Mouse (Mus musculus) heart, postnatal 25 days (tissue): ENCODE data around the gene Cir1. TPM values are rescaled to one million over a fixed set of nuclear protein-coding genes. Genes with fewer than 3 reads are reported as not detected.

Experiments used
- DNase-seq: peaks from one replicate; pipeline ENCODE4 v3.0.0; 2022; ENCODE audit warnings: low spot score
- intact Hi-C: fragments of 180-260 bp; cut with DNase I; formaldehyde crosslinking; loops from one replicate; pipeline ENCODE4 v1.15.1; 2025
- total RNA-seq, 2 experiments: library from RNA; stranded (reverse); gene quantifications; 2 replicates each; pipeline ENCODE4 v1.2.3; 2021

Gene Cir1
- total RNA-seq, 2 experiments from 2014 or later, result 13.4 to 14.7 TPM

DNA sequence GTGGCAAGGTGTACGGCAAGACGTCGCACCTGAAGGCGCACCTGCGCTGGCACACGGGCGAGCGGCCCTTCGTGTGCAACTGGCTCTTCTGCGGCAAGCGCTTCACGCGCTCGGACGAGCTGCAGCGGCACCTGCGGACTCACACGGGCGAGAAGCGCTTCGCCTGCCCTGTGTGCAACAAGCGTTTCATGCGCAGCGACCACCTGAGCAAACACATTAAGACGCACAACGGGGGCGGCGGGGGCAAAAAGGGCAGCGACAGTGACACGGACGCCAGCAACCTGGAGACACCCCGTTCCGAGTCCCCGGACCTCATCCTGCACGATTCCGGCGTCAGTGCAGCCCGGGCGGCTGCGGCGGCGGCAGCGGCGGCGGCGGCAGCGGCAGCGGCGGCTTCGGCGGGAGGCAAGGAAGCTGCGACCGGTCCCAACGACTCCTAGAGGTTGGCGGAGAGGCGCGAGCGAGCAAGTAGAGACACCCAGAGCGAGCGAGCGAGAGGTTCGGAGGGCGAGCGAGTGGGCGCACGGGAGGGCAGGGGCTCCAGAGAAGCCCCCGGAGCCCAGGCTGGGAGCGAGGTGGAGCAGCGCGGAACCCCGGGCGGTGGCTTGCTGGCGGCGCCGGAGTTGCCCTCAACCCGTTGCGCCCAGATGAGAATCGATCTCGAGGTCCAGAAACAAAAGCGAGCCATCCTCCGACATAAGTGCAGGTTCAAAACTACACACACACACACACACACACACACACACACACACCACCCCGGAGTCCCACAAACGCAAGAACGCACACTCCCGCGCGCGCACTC is 38.2 kb downstream of the Cir1 start:
- no peak for DNase-seq
- intact Hi-C loops, result loop anchor here (5.0 to 10.0 kb wide), 5 partner anchors 300 to 1737 kb away; partner anchors contain the start of genes Hoxd13 and Pdk1

DNA sequence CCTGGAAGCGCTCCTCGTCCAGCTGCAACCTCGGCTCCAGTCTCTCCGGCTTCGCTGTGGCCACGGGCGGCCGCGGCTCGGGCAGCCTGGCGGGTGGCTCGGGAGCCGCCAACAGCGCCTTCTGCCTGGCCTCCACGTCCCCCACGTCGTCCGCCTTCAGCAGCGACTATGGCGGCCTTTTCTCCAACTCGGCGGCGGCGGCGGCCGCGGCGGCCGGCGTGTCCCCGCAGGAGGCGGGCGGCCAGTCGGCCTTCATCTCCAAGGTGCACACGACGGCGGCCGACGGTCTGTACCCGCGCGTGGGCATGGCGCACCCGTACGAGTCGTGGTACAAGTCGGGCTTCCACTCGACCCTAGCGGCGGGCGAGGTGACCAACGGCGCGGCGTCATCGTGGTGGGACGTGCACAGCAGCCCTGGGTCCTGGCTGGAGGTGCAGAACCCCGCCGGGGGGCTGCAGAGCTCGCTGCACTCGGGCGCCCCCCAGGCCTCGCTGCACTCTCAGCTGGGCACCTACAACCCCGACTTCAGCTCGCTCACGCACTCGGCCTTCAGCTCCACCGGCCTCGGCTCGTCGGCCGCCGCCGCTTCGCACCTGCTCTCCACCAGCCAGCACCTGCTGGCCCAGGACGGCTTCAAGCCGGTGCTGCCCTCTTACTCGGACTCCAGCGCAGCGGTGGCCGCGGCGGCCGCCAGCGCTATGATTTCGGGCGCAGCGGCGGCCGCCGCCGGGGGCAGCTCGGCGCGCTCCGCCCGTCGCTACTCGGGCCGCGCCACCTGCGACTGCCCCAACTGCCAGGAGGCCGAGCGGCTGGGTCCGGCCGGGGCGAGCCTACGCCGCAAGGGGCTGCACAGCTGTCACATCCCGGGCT is 39.0 kb downstream of the Cir1 start:
- DNase-seq, result no peak
- intact Hi-C loops, result loop anchor here (5.0 to 10.0 kb wide), 5 partner anchors 299 to 1736 kb away; partner anchors contain the start of genes Hoxd13 and Pdk1

DNA sequence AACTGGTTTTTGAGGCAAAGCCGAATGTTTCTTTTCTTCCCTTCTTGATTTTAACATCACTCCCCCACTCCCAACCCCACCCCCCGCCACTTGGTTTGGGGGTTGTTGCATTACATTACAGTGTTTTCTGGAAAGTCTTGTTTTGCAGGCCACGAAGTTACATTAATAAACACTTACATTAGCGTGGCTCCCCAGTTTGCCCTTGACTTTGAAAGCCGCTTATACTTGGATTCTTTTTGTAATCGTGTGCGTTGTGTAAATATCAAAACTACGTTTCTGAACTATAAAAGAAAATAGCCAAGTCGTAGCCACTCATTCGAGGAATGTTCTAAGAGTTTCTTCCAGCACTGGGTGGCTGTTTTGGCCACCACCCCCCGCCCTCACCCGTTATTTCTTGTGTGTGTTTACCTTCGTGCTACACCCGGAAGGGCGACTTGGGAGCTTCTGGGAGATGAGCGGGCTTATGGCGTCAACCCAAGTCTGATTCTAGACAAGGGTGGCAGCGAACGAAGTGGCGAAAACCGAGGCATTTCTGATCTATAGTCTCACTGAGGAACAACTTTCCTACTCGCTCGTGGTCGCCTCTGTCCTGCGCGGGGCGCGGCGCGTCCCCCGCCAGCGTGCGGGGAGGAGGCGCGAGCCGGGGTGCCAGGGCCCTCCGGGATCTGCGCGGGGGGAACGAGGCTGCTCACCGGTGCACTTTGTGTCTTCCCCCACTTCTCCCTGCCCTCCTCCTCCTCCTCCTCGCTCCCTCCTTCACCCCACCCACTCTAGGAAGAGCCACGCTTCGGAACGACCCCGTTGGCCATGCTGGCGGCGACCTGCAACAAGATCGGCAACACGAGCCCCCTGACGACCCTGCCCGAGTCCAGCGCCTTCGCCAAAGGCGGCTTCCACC is 39.9 kb downstream of the Cir1 start:
- intact Hi-C loops, result loop anchor here (5.0 to 10.0 kb wide), 5 partner anchors 298 to 1735 kb away; partner anchors contain the start of genes Hoxd13 and Pdk1
- no peak for DNase-seq

DNA sequence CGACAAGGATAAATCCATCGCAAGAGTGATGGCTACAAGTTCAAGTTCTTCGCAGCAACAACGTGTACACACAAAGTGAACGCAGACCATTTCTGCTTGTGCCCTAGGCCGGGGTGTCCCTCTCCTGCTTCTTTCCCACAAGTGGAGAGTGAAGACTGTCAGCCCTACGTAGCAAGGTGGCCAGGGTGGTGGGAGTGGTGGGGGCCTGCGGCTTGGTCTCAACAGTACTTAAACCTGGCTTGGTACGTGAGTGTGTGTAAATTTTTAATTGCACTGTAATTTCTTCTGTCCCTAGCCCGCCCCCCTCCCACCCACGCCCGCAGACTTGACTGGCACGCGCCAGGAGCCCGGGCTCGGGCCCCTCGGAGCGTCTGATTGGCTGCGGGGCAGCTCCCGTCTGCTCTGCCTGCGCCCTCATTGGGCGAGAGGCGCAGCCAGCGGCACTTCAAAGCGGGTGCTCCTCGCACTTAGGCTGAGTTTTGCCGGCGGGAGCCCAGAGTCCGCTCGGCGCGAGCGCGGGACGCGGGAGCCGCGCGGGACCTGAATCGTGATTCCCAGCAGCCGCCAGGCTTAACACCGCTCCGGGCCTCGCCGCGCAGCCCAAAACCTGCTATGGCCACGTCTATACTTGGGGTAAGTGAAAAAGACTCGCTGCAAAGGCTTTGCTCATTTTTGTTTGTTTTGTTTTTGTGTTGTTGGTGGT is 40.9 kb downstream of the Cir1 start, which contains the start of gene Sp9:
Gene Sp9 (plus strand): TSS at position 467 of the 703 bp plus-strand sequence.
- intact Hi-C loops, result loop anchor here (5.0 to 10.0 kb wide), 5 partner anchors 297 to 1734 kb away; partner anchors contain the start of genes Hoxd13 and Pdk1
- DNase-seq, result no peak

GRCm38 (mm10) chr2:73270593-73271458 is 41.7 kb downstream of the Cir1 start:
- DNase-seq, result no peak
- intact Hi-C loops, result loop anchor here (5.0 to 10.0 kb wide), 5 partner anchors 296 to 1734 kb away; partner anchors contain the start of genes Hoxd13 and Pdk1

DNA sequence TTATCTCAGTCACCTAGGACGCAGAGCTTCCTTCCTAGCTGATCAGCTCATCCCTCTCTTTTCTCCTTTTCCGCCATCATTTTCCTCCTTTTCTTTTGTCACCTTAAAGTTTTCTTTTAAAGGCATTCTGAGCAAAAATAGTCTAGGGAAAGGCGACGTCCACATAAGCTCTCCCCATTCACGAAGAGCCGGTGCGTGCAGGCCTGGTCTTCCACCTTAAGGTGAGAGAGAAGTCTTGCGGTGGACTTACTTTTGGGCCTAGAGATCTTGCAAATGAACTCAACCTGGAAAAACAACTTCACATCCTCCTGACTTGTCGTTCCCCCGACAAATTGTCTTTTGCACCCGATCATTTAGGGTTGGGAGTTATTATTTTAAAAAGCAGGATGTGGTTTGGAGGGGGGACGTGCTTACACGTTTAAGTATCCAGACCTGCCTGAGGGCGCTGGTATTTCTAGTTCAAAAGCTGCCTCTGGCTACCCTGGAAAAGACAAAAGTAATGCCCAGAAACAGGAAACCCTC is 42.4 kb downstream of the Cir1 start:
- DNase-seq, result no peak
- intact Hi-C loops, result loop anchor here (5.0 to 10.0 kb wide), 5 partner anchors 295 to 1733 kb away; partner anchors contain the start of genes Hoxd13 and Pdk1

DNA sequence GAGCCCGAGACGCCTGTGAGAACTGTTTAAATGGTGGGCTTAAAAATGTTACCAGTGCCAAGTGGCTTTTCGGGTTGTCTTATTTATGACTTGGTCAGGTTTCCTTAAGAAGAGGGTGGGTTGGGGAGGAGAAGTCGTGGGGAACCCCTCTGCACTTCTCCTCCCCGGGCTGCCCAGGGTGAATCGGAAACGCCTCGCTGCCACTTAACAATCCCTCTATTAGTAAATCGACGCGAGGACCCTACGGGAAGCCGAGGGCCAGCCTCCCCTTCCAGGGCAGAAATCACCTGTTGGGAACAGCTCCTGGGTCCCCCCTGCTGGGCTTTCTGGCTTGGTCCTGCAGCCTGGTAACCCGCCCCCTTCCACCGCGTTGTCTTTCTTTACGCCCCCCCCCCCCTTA is 42.8 kb downstream of the Cir1 start:
- DNase-seq, result no peak
- intact Hi-C loops, result loop anchor here (5.0 to 10.0 kb wide), 5 partner anchors 295 to 1732 kb away; partner anchors contain the start of genes Hoxd13 and Pdk1

DNA sequence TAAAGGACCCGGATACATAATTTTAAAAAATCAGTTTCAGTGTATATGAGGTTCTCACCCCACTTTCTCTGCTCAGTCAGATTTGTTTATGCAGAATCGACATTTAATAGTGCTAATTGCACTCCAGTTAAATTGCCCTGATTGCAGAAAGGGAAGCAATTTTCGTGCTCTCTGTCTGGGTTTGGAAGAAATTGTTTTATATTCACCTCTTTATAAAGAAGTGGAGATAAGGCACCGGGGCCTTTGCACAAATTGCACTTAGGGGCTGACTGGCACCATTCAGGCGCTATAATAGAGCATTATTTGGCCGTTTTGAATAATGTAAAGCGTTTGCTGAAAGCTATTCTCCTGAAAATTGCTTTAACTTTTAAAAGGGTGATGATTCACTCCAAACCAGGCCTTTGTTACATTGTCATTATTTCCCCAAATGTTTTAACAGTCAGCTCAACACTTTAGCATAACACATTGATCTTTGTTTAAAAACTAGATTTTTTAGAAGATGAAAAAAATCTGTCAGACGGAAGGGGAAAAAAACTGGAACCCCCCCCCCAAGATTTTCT is 43.6 kb downstream of the Cir1 start:
- DNase-seq, result no peak
- intact Hi-C loops, result no loop called here

GRCm38 (mm10) chr2:73268281-73268680 is 44.2 kb downstream of the Cir1 start:
- intact Hi-C loops, result no loop called here
- DNase-seq, result no peak

- intact Hi-C loops, result no loop called here
Observed at GRCm38 (mm10) chr2:73267818-73268217, 44.7 kb downstream of the Cir1 start.

DNA sequence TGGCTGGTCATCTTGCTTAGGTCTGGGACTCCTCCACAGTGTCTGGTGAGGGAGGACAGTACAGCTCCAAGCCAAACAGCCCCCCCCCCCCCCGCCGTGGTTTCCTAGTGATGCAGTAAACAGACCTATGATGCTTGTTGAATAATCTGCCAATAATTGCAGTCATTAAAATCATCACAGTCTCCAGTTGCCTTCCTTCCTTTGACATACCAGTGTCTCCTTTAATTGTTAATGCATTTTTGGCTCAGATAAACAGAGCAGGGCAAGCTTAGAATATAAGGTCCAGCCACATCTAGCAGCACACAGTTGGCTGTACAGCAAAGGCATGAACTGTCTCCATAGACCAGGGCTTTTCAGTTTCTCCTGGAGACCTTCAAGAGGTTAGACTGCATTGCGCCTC is 45.3 kb downstream of the Cir1 start:
- no peak for DNase-seq
- intact Hi-C loops, result no loop called here

More at GRCm38 (mm10) chr2:73267818-73268217, 44.7 kb downstream of the Cir1 start:
- no peak for DNase-seq

DNA sequence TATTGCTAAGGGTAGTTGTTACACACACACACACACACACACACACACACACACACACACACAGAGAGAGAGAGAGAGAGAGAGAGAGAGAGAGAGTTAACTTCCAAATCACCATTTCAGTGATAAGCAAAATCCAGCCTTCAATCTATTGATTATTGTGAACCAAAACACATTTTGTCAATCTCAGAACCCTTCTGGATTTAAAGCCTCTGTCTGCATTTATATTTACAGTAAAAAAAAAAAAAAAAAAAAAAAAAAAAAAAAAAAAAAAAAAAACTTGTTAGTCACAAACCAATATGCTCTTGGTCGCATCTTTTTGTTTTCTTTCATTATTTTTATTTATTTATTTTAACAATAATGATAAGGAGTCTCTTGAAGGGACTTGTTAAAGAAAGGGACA is 45.9 kb downstream of the Cir1 start:
- no peak for DNase-seq
- intact Hi-C loops, result no loop called here

- intact Hi-C loops, result no loop called here
- DNase-seq, result no peak
Observed at GRCm38 (mm10) chr2:73266011-73266410, 46.5 kb downstream of the Cir1 start.

DNA sequence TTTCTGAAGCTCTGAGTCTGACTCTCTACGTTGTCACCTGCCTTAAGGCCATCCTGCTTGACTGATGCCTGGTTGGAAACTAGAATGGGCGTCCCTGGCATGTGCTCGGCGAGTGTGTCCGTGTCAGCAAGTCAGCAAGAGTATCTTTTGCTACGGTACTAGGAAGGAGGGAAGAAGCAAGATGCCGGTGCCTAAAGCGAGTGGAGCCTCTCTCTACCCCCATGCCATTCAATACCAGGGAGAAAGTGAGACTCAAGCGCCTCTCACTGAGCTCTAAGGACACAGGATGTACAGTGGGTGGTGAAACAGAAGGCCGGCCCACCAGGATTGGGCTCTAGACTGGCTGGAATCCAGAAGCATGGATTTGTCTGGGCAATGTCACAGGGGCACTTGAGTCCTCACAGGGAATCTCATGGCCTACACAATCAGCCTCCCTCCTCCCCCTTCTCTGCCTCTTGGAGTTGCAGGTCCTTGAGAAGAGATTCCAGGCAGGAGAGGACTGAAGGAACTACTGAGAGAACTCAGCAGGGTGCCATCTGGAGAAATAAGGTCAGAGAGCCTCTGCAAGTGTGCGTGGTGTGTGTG is 47.8 kb downstream of the Cir1 start:
- intact Hi-C loops, result no loop called here

GRCm38 (mm10) chr2:73263794-73264610 is 48.5 kb downstream of the Cir1 start:
- intact Hi-C loops, result no loop called here

More for the DNA sequence above, 47.8 kb downstream of the Cir1 start:
- no peak for DNase-seq

DNA sequence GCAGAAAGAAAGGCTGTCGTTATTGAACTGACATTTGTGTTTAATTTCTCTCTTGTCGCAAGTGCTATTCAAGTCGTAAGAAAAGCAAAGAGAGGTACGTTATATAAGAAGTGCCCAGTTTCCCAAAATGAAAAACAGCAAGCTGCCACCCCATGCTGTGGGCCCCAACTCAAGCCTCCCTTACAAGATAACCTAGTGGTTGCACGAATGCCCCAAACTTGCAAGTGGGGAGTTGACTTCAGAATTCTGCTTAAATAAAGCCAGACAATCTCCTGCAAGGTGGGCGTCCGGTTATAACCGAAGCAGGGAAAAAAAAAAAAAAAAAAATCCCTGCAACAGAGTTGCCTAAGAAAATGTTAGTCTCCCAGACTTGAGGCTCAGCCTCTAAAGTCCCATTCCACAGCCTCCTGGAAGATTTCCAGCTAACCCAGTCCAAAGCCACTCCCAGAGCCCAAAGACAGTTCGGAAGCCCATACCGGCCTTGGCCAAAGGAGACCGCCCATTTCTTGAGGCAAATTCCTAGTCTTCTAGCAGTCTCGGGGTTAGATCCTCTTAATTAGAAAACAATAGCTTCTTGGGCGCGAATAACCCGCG is 49.2 kb downstream of the Cir1 start:
- intact Hi-C loops, result no loop called here
- DNase-seq, result no peak

More at GRCm38 (mm10) chr2:73263794-73264610, 48.5 kb downstream of the Cir1 start:
- no peak for DNase-seq
